Mouse (Mus musculus) CH12.LX (cell line): Measurements from ENCODE around the gene Krt9. TPM values are rescaled to one million over a fixed set of nuclear protein-coding genes. Genes with fewer than 3 reads are reported as not detected.
A peak's percentile ranks its signal among the peaks of the same experiment; 100 is the strongest.

Source experiments
- DNase-seq: peaks from one replicate; pipeline ENCODE4 v3.0.0-alpha.2; 2013; ENCODE audit errors: extremely low read depth
- H3K27ac ChIP-seq: 2 replicates; pipeline ENCODE4 v1.5.1; 2012; ENCODE audit warnings: low read depth, mild to moderate bottlenecking, control low read depth, moderate library complexity; ENCODE audit not compliant: insufficient read depth
- H3K27me3 ChIP-seq: replicated peaks from 2 replicates; pipeline ENCODE3; 2012; ENCODE audit warnings: inconsistent platforms
- H3K36me3 ChIP-seq, 2 experiments: replicated peaks in 1 of 2; 2 replicates each; pipeline versions ENCODE3 to v1.6.1; 2012; ENCODE audit warnings: inconsistent platforms in 1 of 2, low read length in 1 of 2, mild to moderate bottlenecking in 1 of 2, mixed read lengths in 1 of 2, moderate library complexity in 1 of 2; ENCODE audit not compliant: control insufficient read depth in 1 of 2, insufficient read depth in 1 of 2
- H3K4me1 ChIP-seq, 2 experiments: 2 replicates each; pipeline ENCODE4 v1.6.1; 2012; ENCODE audit warnings: inconsistent platforms in 1 of 2, moderate library complexity in 1 of 2; ENCODE audit not compliant: insufficient read depth in 2 of 2, control insufficient read depth in 1 of 2
- H3K4me2 ChIP-seq: 2 replicates; pipeline ENCODE4 v1.6.1; 2012; ENCODE audit warnings: low read depth, mild to moderate bottlenecking, control low read depth; ENCODE audit not compliant: poor library complexity, insufficient read depth, severe bottlenecking
- H3K4me3 ChIP-seq, 3 experiments: fragments of 150-350 bp in 1 of 3; sonication (generic) in 1 of 3; replicated peaks in 1 of 3; 2 replicates each; pipeline versions ENCODE3 to v1.5.1; 2011 to 2012; ENCODE audit warnings: low read depth in 2 of 3, low read length in 2 of 3, mild to moderate bottlenecking in 2 of 3, moderate library complexity in 2 of 3, control low read depth in 1 of 3, improper control_type of control experiment in 1 of 3, inconsistent platforms in 1 of 3, mixed read lengths in 1 of 3; ENCODE audit not compliant: poor library complexity in 1 of 3
- H3K79me2 ChIP-seq: replicated peaks from 2 replicates; pipeline ENCODE4 v1.6.1; 2012; ENCODE audit warnings: mild to moderate bottlenecking, moderate library complexity; ENCODE audit not compliant: control insufficient read depth, poor library complexity, insufficient read depth, severe bottlenecking; ENCODE audit errors: extremely low read depth
- H3K9ac ChIP-seq: 2 replicates; pipeline ENCODE4 v1.6.1; 2012; ENCODE audit warnings: low read depth, mild to moderate bottlenecking, control low read depth, moderate library complexity; ENCODE audit not compliant: insufficient read depth
- H3K9me3 ChIP-seq: replicated peaks from 2 replicates; pipeline ENCODE3; 2012; ENCODE audit warnings: low read length, inconsistent platforms, mixed read lengths
- BHLHE40 ChIP-seq: IDR thresholded peaks from 2 replicates; pipeline ENCODE4 v1.6.1; 2011; ENCODE audit warnings: mild to moderate bottlenecking, low read depth, low read length, improper control_type of control experiment
- CHD1 ChIP-seq: IDR thresholded peaks from 2 replicates; pipeline ENCODE4 v1.6.1; 2012; ENCODE audit warnings: low read depth, low read length, improper control_type of control experiment, inconsistent platforms
- CHD2 ChIP-seq: IDR thresholded peaks from 2 replicates; pipeline ENCODE4 v1.6.1; 2011; ENCODE audit warnings: low read length, improper control_type of control experiment
- E2F4 ChIP-seq: IDR thresholded peaks from 2 replicates; pipeline ENCODE4 v1.6.1; 2011; ENCODE audit warnings: low read depth, low read length, improper control_type of control experiment; ENCODE audit not compliant: insufficient replicate concordance
- ELF1 ChIP-seq: IDR thresholded peaks from 2 replicates; pipeline ENCODE4 v1.6.1; 2014; ENCODE audit warnings: low read depth, mild to moderate bottlenecking, inconsistent platforms, low read length, improper control_type of control experiment
- HCFC1 ChIP-seq: IDR thresholded peaks from 2 replicates; pipeline ENCODE4 v1.6.1; 2012; ENCODE audit warnings: low read depth, mild to moderate bottlenecking, inconsistent platforms, low read length, improper control_type of control experiment
- JUN ChIP-seq: IDR thresholded peaks from 2 replicates; pipeline ENCODE4 v1.6.1; 2011; ENCODE audit warnings: low read depth, mild to moderate bottlenecking, low read length, improper control_type of control experiment, moderate library complexity; ENCODE audit not compliant: insufficient read depth
- KAT2A ChIP-seq: IDR thresholded peaks from 2 replicates; pipeline ENCODE4 v1.6.1; 2012; ENCODE audit warnings: low read length, improper control_type of control experiment, inconsistent platforms; ENCODE audit not compliant: insufficient replicate concordance
- MAFK ChIP-seq: IDR thresholded peaks from 2 replicates; pipeline ENCODE4 v1.6.1; 2011; ENCODE audit warnings: low read length, improper control_type of control experiment; ENCODE audit not compliant: insufficient replicate concordance
- MAZ ChIP-seq: IDR thresholded peaks from 2 replicates; pipeline ENCODE4 v1.6.1; 2012; ENCODE audit warnings: low read depth, mild to moderate bottlenecking, inconsistent platforms, low read length, improper control_type of control experiment, moderate library complexity
- MYC ChIP-seq: IDR thresholded peaks from 2 replicates; pipeline ENCODE4 v1.6.1; 2011; ENCODE audit warnings: low read depth, mild to moderate bottlenecking, improper control_type of control experiment, low read length
- POLR2A ChIP-seq: IDR thresholded peaks from 2 replicates; pipeline ENCODE4 v1.6.1; 2011; ENCODE audit warnings: low read depth, mild to moderate bottlenecking, improper control_type of control experiment, low read length
- POLR2AphosphoS2 ChIP-seq: IDR thresholded peaks from 2 replicates; pipeline ENCODE4 v1.6.1; 2011; ENCODE audit warnings: low read depth, low read length, improper control_type of control experiment
- RAD21 ChIP-seq: IDR thresholded peaks from 2 replicates; pipeline ENCODE4 v1.6.1; 2011; ENCODE audit warnings: low read depth, mild to moderate bottlenecking, low read length, improper control_type of control experiment, moderate library complexity
- SIN3A ChIP-seq: IDR thresholded peaks from 2 replicates; pipeline ENCODE4 v1.6.1; 2012; ENCODE audit warnings: low read length, improper control_type of control experiment, inconsistent platforms
- SMC3 ChIP-seq: IDR thresholded peaks from 2 replicates; pipeline ENCODE4 v1.6.1; 2011; ENCODE audit warnings: low read depth, low read length, improper control_type of control experiment
- TBP ChIP-seq: conservative IDR thresholded peaks from 2 replicates; pipeline ENCODE4 v1.6.1; 2011; ENCODE audit warnings: low read depth, low read length, improper control_type of control experiment
- TCF12 ChIP-seq: IDR thresholded peaks from 2 replicates; pipeline ENCODE4 v1.6.1; 2014; ENCODE audit warnings: low read depth, mild to moderate bottlenecking, inconsistent platforms, low read length, improper control_type of control experiment
- USF1 ChIP-seq: IDR thresholded peaks from 2 replicates; pipeline ENCODE4 v1.6.1; 2014; ENCODE audit warnings: low read depth, mild to moderate bottlenecking, inconsistent platforms, low read length, improper control_type of control experiment
- USF2 ChIP-seq: conservative IDR thresholded peaks from 2 replicates; pipeline ENCODE4 v1.6.1; 2011; ENCODE audit warnings: low read depth, low read length, improper control_type of control experiment
- dilution Hi-C: fragments of 300-500 bp; cut with MboI; formaldehyde crosslinking; loops from 2 replicates; pipeline ENCODE4 v1.14.3; 2020; ENCODE audit warnings: low sequenced_read_pairs; ENCODE audit not compliant: extremely low pct_unique_long_range_greater_than_20kb, extremely low pct_ligation_motif_present
- in situ Hi-C: fragments of 300-500 bp; cut with MboI; formaldehyde crosslinking; loops from 3 replicates; pipeline ENCODE4 v1.14.3; 2019; ENCODE audit warnings: low sequenced_read_pairs, low pct_ligation_motif_present, low pct_unique_long_range_greater_than_20kb, mixed read lengths
- polyA plus RNA-seq: library from polyadenylated mRNA; unstranded; fragments of >175 nt; gene quantifications from 2 replicates; pipeline ENCODE4 v1.2.1, GENCODE M21; 2012; ENCODE audit warnings: low read depth; ENCODE audit not compliant: insufficient read length
- total RNA-seq, 2 experiments: library from RNA; depleted of rRNA; stranded (reverse); fragments of 300-350 nt in 1 of 2; fragments of >200 nt in 1 of 2; gene quantifications; 2 replicates each; pipeline ENCODE4 v1.2.3; 2012 to 2014

The Krt9 gene
- total and polyA plus RNA-seq, 3 experiments = not detected

DNA sequence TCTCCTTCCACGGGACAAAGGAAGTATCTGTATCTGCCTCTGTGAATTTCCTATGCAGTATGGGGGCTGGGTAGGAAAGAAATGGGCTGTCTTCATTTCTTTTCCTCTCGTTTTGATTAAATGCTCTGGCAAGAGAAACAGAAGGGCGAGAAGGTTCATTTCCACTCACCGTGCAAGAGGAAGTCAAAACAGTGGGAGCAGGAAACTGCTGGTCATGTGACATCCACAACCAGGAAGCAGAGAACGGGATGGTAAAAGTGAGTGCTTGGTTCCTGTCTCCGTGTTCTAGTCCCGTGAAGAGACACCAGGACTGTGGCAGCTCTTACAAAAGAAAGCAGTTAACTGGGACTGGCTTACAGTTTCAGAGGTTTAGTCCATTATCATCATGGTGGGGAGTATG lies 11.3 kb downstream of the Krt9 start:
- Histone ChIP-seq H3K27me3 (peaks cover 83% of the 10 kb centered on the region), H3K36me3 (no peaks in the 10 kb centered on the region), H3K4me1 (no peaks in the 10 kb centered on the region), H3K4me3 (no peak overlapping the region), H3K79me2 (no peaks in the 10 kb centered on the region), H3K27ac (no peak overlapping the region), H3K4me2 (no peak overlapping the region), H3K9ac (no peak overlapping the region), H3K9me3 (no peaks in the 10 kb centered on the region)
- TF ChIP-seq MYC (no peak), HCFC1 (no peak), BHLHE40 (no peak), ELF1 (peak; percentile 44; the same call in 1 of the 2 replicates), MAZ (no peak), USF2 (peak; percentile 46), USF1 (peak; percentile 53), SIN3A (no peak)
- DNase-seq = no peak
- in situ Hi-C loops = no loop called here
- dilution Hi-C loops = no loop called here

- no peak for DNase-seq
- Histone ChIP-seq H3K4me2 (no peak overlapping the region), H3K4me1 (no peaks in the 10 kb centered on the region), H3K27me3 (peaks cover 92% of the 10 kb centered on the region), H3K9me3 (no peaks in the 10 kb centered on the region), H3K9ac (no peak overlapping the region), H3K79me2 (no peaks in the 10 kb centered on the region), H3K4me3 (no peak overlapping the region), H3K27ac (no peak overlapping the region), H3K36me3 (no peaks in the 10 kb centered on the region)
- no peak for TF ChIP-seq RAD21
- no peak for TF ChIP-seq E2F4
- no peak for TF ChIP-seq CHD1
- no peak for TF ChIP-seq SMC3
- TF ChIP-seq JUN = no peak
- no peak for TF ChIP-seq POLR2A
- TF ChIP-seq MAFK = no peak
- no peak for TF ChIP-seq CHD2
- no peak for TF ChIP-seq TBP
- no peak for TF ChIP-seq BHLHE40
- TF ChIP-seq HCFC1 = no peak
- TF ChIP-seq TCF12 = no peak
- no peak for TF ChIP-seq KAT2A
- TF ChIP-seq POLR2AphosphoS2 = no peak
- no peak for TF ChIP-seq SIN3A
- TF ChIP-seq USF2 = no peak
- dilution Hi-C loops (no loop called here), in situ Hi-C loops (no loop called here)
These were observed 13.8 kb downstream of the Krt9 start for GRCm38 (mm10) chr11:100179260-100179659.
